Mouse (Mus musculus): ENCODE data around the gene Asgr2.
A peak's percentile ranks its signal among the peaks of the same experiment; 100 is the strongest.

DNA sequence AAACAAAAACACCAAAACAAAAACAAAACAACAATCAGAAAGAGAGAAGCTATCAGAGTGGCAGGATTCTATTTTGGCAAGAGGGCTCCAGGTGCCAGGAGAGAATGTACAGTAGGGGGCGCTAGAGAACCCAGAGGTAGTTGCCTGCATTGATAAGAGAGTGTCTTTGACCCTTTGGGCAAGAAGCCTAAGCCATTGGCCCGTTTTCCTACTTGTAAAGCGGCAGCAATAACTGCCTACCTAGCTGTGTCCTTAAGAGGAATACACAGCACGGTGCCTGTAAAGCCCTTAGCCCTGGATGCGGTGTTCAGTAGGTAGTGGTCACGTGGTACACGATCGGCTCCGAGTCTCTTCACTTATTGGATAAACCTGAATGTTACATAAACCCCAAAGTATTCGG lies 42.6 kb upstream of the Asgr2 start:
- TF ChIP-seq CTCF (conservative IDR thresholded peaks at IDR 0.05; ENCODE audit: low read length): peak; percentile 85
- TF ChIP-seq NANOG (IDR thresholded peaks at IDR 0.05; ENCODE audit: borderline replicate concordance, low read length): no peak

Data from E14TG2a.4 (cell line).